In the genomic region with DNA sequence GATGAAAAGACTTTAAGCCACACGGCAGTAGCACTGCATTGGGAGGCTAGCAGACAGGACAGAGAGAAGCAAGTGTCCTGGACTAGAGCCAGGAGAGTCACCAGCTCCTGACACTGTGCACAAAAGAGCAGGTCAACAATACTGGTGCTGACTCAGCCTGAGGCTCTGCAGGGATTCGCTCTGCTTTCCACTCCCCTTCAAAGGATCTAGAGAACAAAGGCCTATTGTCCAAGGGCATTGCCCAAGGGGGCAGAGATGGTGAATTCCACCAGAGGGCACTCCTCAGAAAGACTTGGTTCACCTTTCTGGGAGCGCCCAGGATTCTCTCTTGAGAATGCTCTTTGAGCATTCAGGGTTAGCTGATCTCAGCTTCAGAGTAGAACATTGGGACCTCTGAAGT, we compare ENCODE assay signal across 9 mouse cellular contexts.
DNase-seq lines count a peak whose midpoint lies in the region; ATAC-seq and TF ChIP-seq lines count a peak whose summit lies in the region.
"Had no signal": no experiment of that assay in that cellular context is flagged by ENCODE, and none has a peak within 500 bp of the region (broad histone marks: within the 10 kb centered on the region; RNA-seq: fewer than 3 reads in every experiment).

No protein-coding gene starts in this region.

- intact Hi-C loops in heart, adult 2 months (cut with DNase I): loop anchor here (5.0 kb wide), 1 partner anchor 357 kb away; no protein-coding TSS in a partner anchor
- intact Hi-C loops in heart, postnatal 36 days (cut with DNase I): no loop called here

- no peak for TF ChIP-seq POLR2A in heart, adult 2 months (IDR thresholded peaks at IDR 0.05; ENCODE audit: insufficient read depth, low read depth, low read length)

- H3K27ac ChIP-seq in heart, adult 2 months: no peak overlapping the region
- no peak overlapping the region for H3K27ac ChIP-seq in heart, embryonic 15.5 days
- H3K27ac ChIP-seq: neural tube, embryonic 12.5 days had no signal

- no peaks in the 10 kb centered on the region for H3K27me3 ChIP-seq in heart, adult 2 months (ENCODE audit: control insufficient read depth, insufficient read depth, low read length)
- H3K27me3 ChIP-seq in heart, embryonic 15.5 days: 0 out of 2 replicates have a peak, but pooled peaks cover 4% of the 10 kb centered on the region
- H3K27me3 ChIP-seq: neural tube, embryonic 12.5 days had no signal

- DNase-seq in heart, adult 2 months: no peak
- DNase-seq in heart, postnatal 36 days: no peak
- DNase-seq in 3T3-L1 (ENCODE audit: low read depth, low spot score): peak; percentile 96
- peak; percentile 66 for DNase-seq in adrenal gland, postnatal 14 days
- peak; percentile 29 for DNase-seq in lung, postnatal 36 days
- no peak for DNase-seq in ovary, postnatal 14 days (ENCODE audit: low spot score)
- no peak for DNase-seq in right cerebral cortex, postnatal 4 days

- peaks cover 2% of the 10 kb centered on the region for H3K4me1 ChIP-seq in heart, adult 2 months (ENCODE audit: control insufficient read depth, insufficient read depth, low read length)
- peaks cover 8% of the 10 kb centered on the region for H3K4me1 ChIP-seq in heart, embryonic 15.5 days (replicated peaks)

- no peak overlapping the region for H3K4me2 ChIP-seq in heart, embryonic 15.5 days
- H3K4me2 ChIP-seq: neural tube, embryonic 12.5 days had no signal

- TF ChIP-seq CTCF in heart, adult 2 months (IDR thresholded peaks at IDR 0.05): peak; percentile 52

- TF ChIP-seq EP300 in heart, adult 2 months (IDR thresholded peaks at IDR 0.05; ENCODE audit: insufficient read depth, low read depth, low read length): no peak

- 48% methylated on average over 3 of the region's 3 CpGs for WGBS in heart, adult 2 months
- 32% methylated on average over 3 of the region's 3 CpGs for WGBS in heart, embryonic 15.5 days

- H3K9me3 ChIP-seq in heart, embryonic 15.5 days (replicated peaks): no peaks in the 10 kb centered on the region
- H3K9me3 ChIP-seq: neural tube, embryonic 12.5 days had no signal

- H3K4me3 ChIP-seq in heart, adult 2 months: no peak overlapping the region
- H3K4me3 ChIP-seq in heart, embryonic 15.5 days: no peak overlapping the region
- H3K4me3 ChIP-seq: neural tube, embryonic 12.5 days had no signal

- no peak overlapping the region for H3K9ac ChIP-seq in heart, adult 2 months (ENCODE audit: low read depth, low read length)
- H3K9ac ChIP-seq in heart, embryonic 15.5 days: no peak overlapping the region
- H3K9ac ChIP-seq: neural tube, embryonic 12.5 days had no signal

- peak; percentile 41 for ATAC-seq in heart, embryonic 15.5 days (replicated peaks; ENCODE audit: insufficient number of reproducible peaks, insufficient read depth, low FRiP score, low read depth)

- no peaks in the 10 kb centered on the region for H3K79me2 ChIP-seq in heart, adult 2 months (replicated peaks; ENCODE audit: control insufficient read depth, insufficient read depth, low read length)

- no peaks in the 10 kb centered on the region for H3K36me3 ChIP-seq in heart, adult 2 months (ENCODE audit: control insufficient read depth, insufficient read depth, low read length)
- no peaks in the 10 kb centered on the region for H3K36me3 ChIP-seq in heart, embryonic 15.5 days
- H3K36me3 ChIP-seq: neural tube, embryonic 12.5 days had no signal

Comparison
In these comparisons a context has a peak if more than half of its experiments do, and no peak if none do; other contexts are left out.
1. DNase-seq: peak in 3T3-L1 (single experiment), adrenal gland, postnatal 14 days (single experiment) and lung, postnatal 36 days (single experiment); none in heart, adult 2 months (0 of 2), heart, postnatal 36 days (0 of 2), ovary, postnatal 14 days (single experiment) and right cerebral cortex, postnatal 4 days (single experiment).